Mouse (Mus musculus) CD4-positive, CD25-positive, alpha-beta regulatory T cell, adult 4 months (primary cell): ENCODE results near the gene Eif2ak3. TPM values are rescaled to one million over a fixed set of nuclear protein-coding genes. Genes with fewer than 3 reads are reported as not detected.

Source experiments
- ATAC-seq: one replicate; pipeline ENCODE4 v1.8.0; 2017
- polyA plus RNA-seq, 2 experiments: library from polyadenylated mRNA; unstranded; fragments of 100-300 nt; shearing (Covaris generic); gene quantifications; one replicate each; pipeline ENCODE4 v1.2.1; 2017

Eif2ak3 gene
- polyA plus RNA-seq, 2 experiments from 2014 or later: 2.2 to 3.6 TPM

GRCm38 (mm10) chr6:70903689-70904088 lies 59.4 kb downstream of the Eif2ak3 start:
- ATAC-seq: no peak

- ATAC-seq: no peak
Observed at GRCm38 (mm10) chr6:70909572-70909971, 65.3 kb downstream of the Eif2ak3 start.

GRCm38 (mm10) chr6:70910285-70910684 lies 66.0 kb downstream of the Eif2ak3 start:
- ATAC-seq: no peak

- ATAC-seq: no peak
Observed at GRCm38 (mm10) chr6:70911668-70912395, 67.5 kb downstream of the Eif2ak3 start.

GRCm38 (mm10) chr6:70912396-70912765 lies 68.1 kb downstream of the Eif2ak3 start:
- ATAC-seq: no peak

GRCm38 (mm10) chr6:70918827-70919226 lies 74.5 kb downstream of the Eif2ak3 start, which contains the start of gene Tex37:
Gene Tex37, minus strand, starts transcription at chr6:70918927.
- ATAC-seq: no peak

GRCm38 (mm10) chr6:70921274-70922074 lies 77.2 kb downstream of the Eif2ak3 start:
- peak; percentile 57 for ATAC-seq

GRCm38 (mm10) chr6:70931801-70932200 lies 87.5 kb downstream of the Eif2ak3 start:
- ATAC-seq: no peak

GRCm38 (mm10) chr6:70953274-70953673 lies 109.0 kb downstream of the Eif2ak3 start:
- ATAC-seq: no peak

GRCm38 (mm10) chr6:70954040-70954439 lies 109.7 kb downstream of the Eif2ak3 start:
- no peak for ATAC-seq

Other genes starting within 250 kb of the Eif2ak3 start
- 1 to 10 TPM; 6.1 to 8.2 TPM for gene Rpia, start 52.3 kb upstream of the Eif2ak3 start, polyA plus RNA-seq
- gene Tex37, start 74.4 kb downstream of the Eif2ak3 start, polyA plus RNA-seq: not detected
- not detected for gene Foxi3, start 112.0 kb downstream of the Eif2ak3 start, polyA plus RNA-seq